Mouse (Mus musculus): ENCODE results near the gene Pfdn4. TPM values are rescaled to one million over a fixed set of nuclear protein-coding genes. Genes with fewer than 3 reads are reported as not detected.
A peak's percentile ranks its signal among the peaks of the same experiment; 100 is the strongest.

The Pfdn4 gene
- polyA plus RNA-seq, 1 experiment from 2014 or later, result 113 TPM

DNA sequence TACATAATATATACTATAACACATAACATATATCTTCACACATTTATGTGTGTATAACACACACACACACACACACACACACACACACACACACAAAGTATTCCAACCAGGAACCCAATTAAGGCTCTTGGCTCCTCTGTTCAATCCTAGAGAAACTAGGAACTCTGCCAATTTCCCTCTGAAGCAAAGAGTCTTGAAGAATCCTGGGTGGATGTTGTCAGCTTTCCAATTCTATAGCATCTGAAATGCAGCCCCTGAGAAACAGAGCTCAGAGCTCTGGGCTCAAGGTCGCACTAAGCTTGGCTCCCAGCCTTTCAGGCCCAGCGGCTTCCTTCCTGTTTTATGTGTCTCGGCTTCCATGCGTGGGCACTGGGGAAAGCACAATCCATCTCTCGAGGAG lies 54.0 kb downstream of the Pfdn4 start:
- no peaks in the 10 kb centered on the region for H3K27me3 ChIP-seq (ENCODE audit: insufficient read depth, low read length)
- no peak for ATAC-seq (replicated peaks; ENCODE audit: low FRiP score, low read depth)
- no peaks in the 10 kb centered on the region for H3K9me3 ChIP-seq (replicated peaks; ENCODE audit: low read length)
- no peaks in the 10 kb centered on the region for H3K36me3 ChIP-seq (ENCODE audit: insufficient read depth, low read length)
- no peak overlapping the region for H3K9ac ChIP-seq (ENCODE audit: low read depth, low read length)
- no peak overlapping the region for H3K27ac ChIP-seq
- WGBS, result 9% methylated on average over 5 of the region's 5 CpGs
- H3K4me1 ChIP-seq (replicated peaks; ENCODE audit: insufficient read depth, low read length), result no peaks in the 10 kb centered on the region
- H3K4me2 ChIP-seq (ENCODE audit: low read length), result no peak overlapping the region
- TF ChIP-seq CTCF (IDR thresholded peaks at IDR 0.05; ENCODE audit: low read depth), result no peak
- DNase-seq (ENCODE audit: low spot score), result peak; percentile 90
- no peak overlapping the region for H3K4me3 ChIP-seq (replicated peaks; ENCODE audit: low read depth, low read length)

GRCm38 (mm10) chr2:170552088-170552487 lies 55.9 kb downstream of the Pfdn4 start:
- DNase-seq (ENCODE audit: low spot score), result no peak
- no peak for TF ChIP-seq CTCF (IDR thresholded peaks at IDR 0.05; ENCODE audit: low read depth)
- WGBS, result 50% methylated on average over 7 of the region's 7 CpGs

GRCm38 (mm10) chr2:170563956-170564855 lies 68.0 kb downstream of the Pfdn4 start:
- 79% methylated on average over 15 of the region's 15 CpGs for WGBS
- H3K4me2 ChIP-seq (ENCODE audit: low read length), result no peak overlapping the region

More at GRCm38 (mm10) chr2:170552088-170552487, 55.9 kb downstream of the Pfdn4 start:
- no peaks in the 10 kb centered on the region for H3K36me3 ChIP-seq (ENCODE audit: insufficient read depth, low read length)
- no peak overlapping the region for H3K4me2 ChIP-seq (ENCODE audit: low read length)
- 0 out of 2 replicates have a peak, but pooled peaks cover 2% of the 10 kb centered on the region for H3K4me1 ChIP-seq (replicated peaks; ENCODE audit: insufficient read depth, low read length)
- no peak overlapping the region for H3K9ac ChIP-seq (ENCODE audit: low read depth, low read length)
- H3K27me3 ChIP-seq (ENCODE audit: insufficient read depth, low read length), result no peaks in the 10 kb centered on the region
- H3K27ac ChIP-seq, result no peak overlapping the region
- H3K4me3 ChIP-seq (replicated peaks; ENCODE audit: low read depth, low read length), result no peak overlapping the region
- no peaks in the 10 kb centered on the region for H3K9me3 ChIP-seq (replicated peaks; ENCODE audit: low read length)
- no peak for ATAC-seq (replicated peaks; ENCODE audit: low FRiP score, low read depth)

GRCm38 (mm10) chr2:170564995-170565394 lies 68.8 kb downstream of the Pfdn4 start:
- H3K4me3 ChIP-seq (replicated peaks; ENCODE audit: low read depth, low read length), result no peak overlapping the region
- H3K9ac ChIP-seq (ENCODE audit: low read depth, low read length), result no peak overlapping the region
- no peaks in the 10 kb centered on the region for H3K4me1 ChIP-seq (replicated peaks; ENCODE audit: insufficient read depth, low read length)
- no peak overlapping the region for H3K27ac ChIP-seq
- H3K27me3 ChIP-seq (ENCODE audit: insufficient read depth, low read length), result no peaks in the 10 kb centered on the region
- no peaks in the 10 kb centered on the region; the same call in 1 of the 2 replicates for H3K9me3 ChIP-seq (replicated peaks; ENCODE audit: low read length)
- ATAC-seq (replicated peaks; ENCODE audit: low FRiP score, low read depth), result no peak
- TF ChIP-seq CTCF (IDR thresholded peaks at IDR 0.05; ENCODE audit: low read depth), result no peak
- no peak overlapping the region for H3K4me2 ChIP-seq (ENCODE audit: low read length)
- DNase-seq (ENCODE audit: low spot score), result no peak
- H3K36me3 ChIP-seq (ENCODE audit: insufficient read depth, low read length), result no peaks in the 10 kb centered on the region
- 82% methylated on average over 8 of the region's 8 CpGs for WGBS

More at GRCm38 (mm10) chr2:170563956-170564855, 68.0 kb downstream of the Pfdn4 start:
- no peaks in the 10 kb centered on the region for H3K4me1 ChIP-seq (replicated peaks; ENCODE audit: insufficient read depth, low read length)
- DNase-seq (ENCODE audit: low spot score), result no peak
- H3K36me3 ChIP-seq (ENCODE audit: insufficient read depth, low read length), result no peaks in the 10 kb centered on the region
- no peaks in the 10 kb centered on the region for H3K27me3 ChIP-seq (ENCODE audit: insufficient read depth, low read length)
- no peak for TF ChIP-seq CTCF (IDR thresholded peaks at IDR 0.05; ENCODE audit: low read depth)
- H3K9me3 ChIP-seq (replicated peaks; ENCODE audit: low read length), result no peaks in the 10 kb centered on the region
- ATAC-seq (replicated peaks; ENCODE audit: low FRiP score, low read depth), result no peak
- H3K9ac ChIP-seq (ENCODE audit: low read depth, low read length), result no peak overlapping the region
- H3K27ac ChIP-seq, result no peak overlapping the region
- no peak overlapping the region for H3K4me3 ChIP-seq (replicated peaks; ENCODE audit: low read depth, low read length)

Other genes with a start within 250 kb of the Pfdn4 start
- gene Bcas1, start 68.6 kb upstream of the Pfdn4 start, polyA plus RNA-seq (2015; fragmentation: Nextera tagmentation; extraction: Ambion mirVana), result 0.61 and 0.94 TPM in 2 replicates
- gene Cyp24a1, start 717 bp downstream of the Pfdn4 start, polyA plus RNA-seq (2015; fragmentation: Nextera tagmentation; extraction: Ambion mirVana), result 7.4 TPM in 2 replicates
- gene 4930470P17Rik, start 105.6 kb downstream of the Pfdn4 start, polyA plus RNA-seq (2015; fragmentation: Nextera tagmentation; extraction: Ambion mirVana), result not detected in 2 replicates
- 0.45 and 0.66 TPM in 2 replicates for gene Dok5, start 235.4 kb downstream of the Pfdn4 start, polyA plus RNA-seq (2015; fragmentation: Nextera tagmentation; extraction: Ambion mirVana)

Measured in kidney, postnatal 0 days (tissue).